Mouse (Mus musculus) natural killer cell, adult 2 months (primary cell): Measurements from ENCODE around the gene Chrm4.

Experiments used
- DNase-seq, 2 experiments: peaks; one replicate each; pipeline ENCODE4 v3.0.0; 2022; ENCODE audit warnings: low spot score in 2 of 2

Gene Chrm4

GRCm38 (mm10) chr2:91944170-91944950 is 17.3 kb downstream of the Chrm4 start:
- peak; percentile 74 to 80 for DNase-seq

GRCm38 (mm10) chr2:91945483-91945882 is 18.4 kb downstream of the Chrm4 start, which contains the start of gene Gm9821:
Gm9821 (plus strand) TSS chr2:91945703.
- no peak for DNase-seq

GRCm38 (mm10) chr2:91946836-91947235 is 19.8 kb downstream of the Chrm4 start:
- DNase-seq = no peak

- peak; percentile 82 to 92 for DNase-seq
Observed at GRCm38 (mm10) chr2:91947397-91948150, 20.5 kb downstream of the Chrm4 start.

- DNase-seq = no peak
Observed at GRCm38 (mm10) chr2:91948151-91948509, 21.1 kb downstream of the Chrm4 start.

GRCm38 (mm10) chr2:91948792-91949241 is 21.8 kb downstream of the Chrm4 start:
- no peak for DNase-seq

GRCm38 (mm10) chr2:91949411-91950274 is 22.6 kb downstream of the Chrm4 start:
- no peak for DNase-seq

- peak; percentile 32 to 49 for DNase-seq
Observed at GRCm38 (mm10) chr2:91950275-91951085, 23.4 kb downstream of the Chrm4 start.

- DNase-seq = no peak
Observed at GRCm38 (mm10) chr2:91953825-91954224, 26.8 kb downstream of the Chrm4 start.

- no peak for DNase-seq
Observed at GRCm38 (mm10) chr2:91955121-91955591, 28.1 kb downstream of the Chrm4 start.

GRCm38 (mm10) chr2:91955875-91956274 is 28.8 kb downstream of the Chrm4 start:
- no peak for DNase-seq

GRCm38 (mm10) chr2:91957096-91957495 is 30.0 kb downstream of the Chrm4 start:
- DNase-seq = peak in 1 of 2 experiments; percentile 28

- DNase-seq = no peak
Observed at GRCm38 (mm10) chr2:91958049-91958448, 31.0 kb downstream of the Chrm4 start.

- peak in 1 of 2 experiments; percentile 54 for DNase-seq
Observed at GRCm38 (mm10) chr2:91958701-91959457, 31.8 kb downstream of the Chrm4 start.

GRCm38 (mm10) chr2:91959544-91960410 is 32.7 kb downstream of the Chrm4 start:
- no peak for DNase-seq

- DNase-seq = no peak
Observed at GRCm38 (mm10) chr2:91960459-91960858, 33.4 kb downstream of the Chrm4 start.

- DNase-seq = peak in 1 of 2 experiments; percentile 32
Observed at GRCm38 (mm10) chr2:91961901-91962761, 35.1 kb downstream of the Chrm4 start.

GRCm38 (mm10) chr2:91962864-91963401 is 35.9 kb downstream of the Chrm4 start:
- peak in 1 of 2 experiments; percentile 23 for DNase-seq
